Mouse (Mus musculus): ENCODE measurements around the gene Diablo.

The Diablo gene

GRCm38 (mm10) chr5:123523692-123524392 is at the start of gene Diablo:
Gene Diablo, minus strand, starts transcription at chr5:123524176.
- peak; percentile 5; the same call in 1 of the 2 replicates for TF ChIP-seq GATA4 (IDR thresholded peaks at IDR 0.05; ENCODE audit: insufficient replicate concordance, low read length)

- TF ChIP-seq GATA4 (IDR thresholded peaks at IDR 0.05; ENCODE audit: insufficient replicate concordance, low read length): no peak
Measured at GRCm38 (mm10) chr5:123573362-123573761, 49.4 kb upstream of the Diablo start.

- TF ChIP-seq GATA4 (IDR thresholded peaks at IDR 0.05; ENCODE audit: insufficient replicate concordance, low read length): no peak
Measured at GRCm38 (mm10) chr5:123572357-123573186, 48.6 kb upstream of the Diablo start, which contains the start of gene Vps33a. Gene Vps33a, minus strand, starts transcription at chr5:123573038.

- no peak for TF ChIP-seq GATA4 (IDR thresholded peaks at IDR 0.05; ENCODE audit: insufficient replicate concordance, low read length)
Measured at GRCm38 (mm10) chr5:123561128-123561527, 37.2 kb upstream of the Diablo start.

- TF ChIP-seq GATA4 (IDR thresholded peaks at IDR 0.05; ENCODE audit: insufficient replicate concordance, low read length): no peak
Measured at GRCm38 (mm10) chr5:123559588-123559987, 35.6 kb upstream of the Diablo start.

GRCm38 (mm10) chr5:123556451-123556850 is 32.5 kb upstream of the Diablo start:
- no peak for TF ChIP-seq GATA4 (IDR thresholded peaks at IDR 0.05; ENCODE audit: insufficient replicate concordance, low read length)

GRCm38 (mm10) chr5:123555693-123556092 is 31.7 kb upstream of the Diablo start:
- TF ChIP-seq GATA4 (IDR thresholded peaks at IDR 0.05; ENCODE audit: insufficient replicate concordance, low read length): no peak

GRCm38 (mm10) chr5:123533801-123534200 is 9.8 kb upstream of the Diablo start:
- TF ChIP-seq GATA4 (IDR thresholded peaks at IDR 0.05; ENCODE audit: insufficient replicate concordance, low read length): no peak

GRCm38 (mm10) chr5:123530056-123530455 is 6.1 kb upstream of the Diablo start:
- TF ChIP-seq GATA4 (IDR thresholded peaks at IDR 0.05; ENCODE audit: insufficient replicate concordance, low read length): no peak

- TF ChIP-seq GATA4 (IDR thresholded peaks at IDR 0.05; ENCODE audit: insufficient replicate concordance, low read length): no peak
Measured at GRCm38 (mm10) chr5:123528641-123529040, 4.7 kb upstream of the Diablo start.

GRCm38 (mm10) chr5:123525916-123526495 is 2.0 kb upstream of the Diablo start:
- TF ChIP-seq GATA4 (IDR thresholded peaks at IDR 0.05; ENCODE audit: insufficient replicate concordance, low read length): no peak

- TF ChIP-seq GATA4 (IDR thresholded peaks at IDR 0.05; ENCODE audit: insufficient replicate concordance, low read length): no peak
Measured at GRCm38 (mm10) chr5:123525281-123525680, 1.3 kb upstream of the Diablo start, which contains the start of gene Gm49027. Gene Gm49027, minus strand, starts transcription at chr5:123525488.

- no peak for TF ChIP-seq GATA4 (IDR thresholded peaks at IDR 0.05; ENCODE audit: insufficient replicate concordance, low read length)
Measured at GRCm38 (mm10) chr5:123524393-123524750, 396 bp upstream of the Diablo start.

- no peak for TF ChIP-seq GATA4 (IDR thresholded peaks at IDR 0.05; ENCODE audit: insufficient replicate concordance, low read length)
Measured at GRCm38 (mm10) chr5:123522166-123522565, 1.8 kb downstream of the Diablo start.

- no peak for TF ChIP-seq GATA4 (IDR thresholded peaks at IDR 0.05; ENCODE audit: insufficient replicate concordance, low read length)
Measured at GRCm38 (mm10) chr5:123521621-123522020, 2.4 kb downstream of the Diablo start.

GRCm38 (mm10) chr5:123520666-123521065 is 3.3 kb downstream of the Diablo start:
- TF ChIP-seq GATA4 (IDR thresholded peaks at IDR 0.05; ENCODE audit: insufficient replicate concordance, low read length): no peak

All from liver, adult (tissue).